Mouse (Mus musculus) olfactory bulb, adult 2 months (tissue): ENCODE data around the gene Ap2a1. TPM values are rescaled to one million over a fixed set of nuclear protein-coding genes. Genes with fewer than 3 reads are reported as not detected.

ENCODE experiments used
- H3K27ac ChIP-seq: fragments of 200-500 bp; 2 replicates; pipeline ENCODE4 v1.5.1; 2012; ENCODE audit warnings: low read depth, low read length; ENCODE audit not compliant: insufficient read depth
- H3K4me1 ChIP-seq: fragments of 200-500 bp; 2 replicates; pipeline ENCODE4 v1.6.1; 2012; ENCODE audit warnings: low read length; ENCODE audit not compliant: control insufficient read depth, insufficient read depth
- H3K4me3 ChIP-seq: fragments of 200-500 bp; 2 replicates; pipeline ENCODE4 v1.5.1; 2012; ENCODE audit warnings: mild to moderate bottlenecking, low read depth, low read length, moderate library complexity; ENCODE audit not compliant: insufficient read depth
- CTCF ChIP-seq: fragments of 200-500 bp; IDR thresholded peaks from 2 replicates; pipeline ENCODE4 v1.5.1; 2012; ENCODE audit warnings: low read depth, mild to moderate bottlenecking, low read length, moderate library complexity; ENCODE audit not compliant: insufficient read depth
- POLR2A ChIP-seq: fragments of 200-500 bp; IDR thresholded peaks from 2 replicates; pipeline ENCODE4 v1.6.1; 2012; ENCODE audit warnings: mild to moderate bottlenecking, low read depth, low read length, moderate library complexity; ENCODE audit not compliant: insufficient read depth
- WGBS: fragments of 180-500 bp; shearing (Covaris S2); methylation state at CpG from one replicate; pipeline ENCODE4 v1.1.7; 2018; 5-methylcytosine and 5-hydroxymethylcytosine counted together
- polyA plus RNA-seq: library from polyadenylated mRNA; stranded (reverse); fragments of >200 nt; gene quantifications from 2 replicates; pipeline ENCODE4 v1.2.4, GENCODE M21; 2012; ENCODE audit warnings: low replicate concordance; ENCODE audit not compliant: missing spikeins, insufficient read depth, insufficient read length

Gene Ap2a1
- polyA plus RNA-seq, 1 experiment = not detected

DNA sequence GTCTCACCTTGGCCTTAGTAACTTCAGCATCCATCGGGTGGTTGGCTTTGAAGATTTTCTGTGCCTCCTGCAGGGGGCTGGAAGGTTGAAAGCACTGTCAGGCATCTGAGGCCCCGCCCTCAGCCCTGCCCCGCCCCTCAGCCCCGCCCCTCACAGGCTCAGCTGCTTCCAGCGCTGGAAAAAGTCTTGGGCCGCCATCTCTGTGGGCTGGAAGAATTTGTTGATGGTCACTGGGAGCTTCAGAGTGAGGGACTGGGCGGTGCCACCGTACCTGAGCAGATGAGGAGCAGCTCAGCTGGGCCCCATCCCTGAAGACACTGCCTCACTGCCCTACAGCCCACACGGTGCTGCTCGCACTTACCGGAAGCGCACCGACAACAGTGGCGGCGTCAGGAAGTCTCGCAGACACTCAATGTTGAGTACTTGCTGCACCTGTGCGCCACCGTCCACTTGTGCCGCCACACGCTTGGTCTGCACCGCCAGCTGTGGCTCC lies 28.0 kb downstream of the Ap2a1 start:
- H3K27ac ChIP-seq = no peak overlapping the region
- WGBS = 27% methylated on average over 21 of the region's 21 CpGs

DNA sequence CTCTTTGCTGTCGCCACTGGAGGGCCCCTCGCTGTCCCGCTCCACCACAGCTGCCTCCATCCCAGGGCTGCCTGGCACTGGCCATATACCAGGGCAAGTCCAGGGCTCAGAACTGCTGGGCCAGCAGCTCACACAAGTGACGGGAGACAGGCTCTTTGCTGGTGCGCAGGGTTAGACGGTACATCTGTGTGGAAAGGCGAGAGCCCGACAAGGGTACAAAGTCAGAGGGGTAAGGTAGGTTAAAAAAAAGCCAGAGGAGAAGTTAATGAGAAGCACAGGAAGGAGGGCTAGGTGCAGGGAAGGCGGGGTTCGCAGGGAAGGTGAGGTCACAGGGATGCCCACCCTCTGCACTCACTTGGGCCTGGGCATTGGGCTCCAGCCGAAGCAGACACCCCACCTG lies 28.7 kb downstream of the Ap2a1 start:
- peaks cover 44% of the 10 kb centered on the region for H3K4me1 ChIP-seq
- H3K27ac ChIP-seq = no peak overlapping the region
- WGBS = 82% methylated on average over 11 of the region's 11 CpGs
- H3K4me3 ChIP-seq = no peak overlapping the region
- TF ChIP-seq POLR2A (no peak), CTCF (no peak)

More for the DNA sequence above, 28.0 kb downstream of the Ap2a1 start:
- TF ChIP-seq POLR2A (no peak), CTCF (no peak)
- Histone ChIP-seq H3K4me3 (0 out of 2 replicates have a peak overlapping the region, but pooled peaks have one; percentile 1), H3K4me1 (peaks cover 47% of the 10 kb centered on the region)

DNA sequence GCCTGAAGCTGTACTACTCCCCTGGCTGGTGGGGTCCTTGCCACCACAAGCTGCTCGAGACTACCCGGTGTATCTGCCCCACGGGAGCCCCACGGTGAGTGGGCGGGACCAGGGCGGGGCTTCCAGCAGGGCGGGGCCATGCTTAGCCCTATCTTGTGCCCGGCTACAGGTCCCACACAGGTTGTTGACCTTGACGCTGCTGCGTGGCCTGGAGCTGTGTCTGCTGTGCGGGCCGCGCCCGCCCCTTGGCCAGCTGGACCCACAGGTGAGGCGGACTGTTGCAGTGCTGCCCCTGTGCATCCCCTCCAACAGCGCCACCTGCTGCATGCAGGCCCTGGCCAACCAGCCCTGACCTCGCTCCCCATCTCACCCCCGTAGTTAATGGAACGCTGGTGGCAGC lies 30.7 kb downstream of the Ap2a1 start:
- H3K27ac ChIP-seq = no peak overlapping the region
- no peak for TF ChIP-seq POLR2A
- TF ChIP-seq CTCF = no peak
- no peak overlapping the region for H3K4me3 ChIP-seq
- 38% methylated on average over 19 of the region's 19 CpGs for WGBS
- peaks cover 32% of the 10 kb centered on the region for H3K4me1 ChIP-seq

DNA sequence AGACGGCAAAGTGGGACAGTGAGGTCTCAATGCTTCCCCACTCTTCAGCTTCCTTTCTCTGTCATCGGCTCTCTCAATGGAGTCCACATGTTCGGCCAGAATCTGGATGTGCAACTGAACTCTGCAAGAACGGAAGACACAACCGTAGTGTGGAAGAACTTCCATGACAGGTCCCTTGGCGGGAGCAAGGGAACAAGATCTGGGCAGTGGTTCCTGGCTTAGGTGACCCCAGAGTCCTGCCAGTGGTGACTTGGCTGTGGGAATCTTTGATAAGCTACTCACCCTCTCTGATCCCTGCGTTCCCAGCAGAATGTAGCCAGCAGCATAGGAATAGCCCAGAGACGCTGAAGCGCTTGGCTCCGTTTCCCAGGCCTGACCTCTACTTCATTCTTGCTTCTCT lies 32.8 kb downstream of the Ap2a1 start:
- peak overlapping the region; percentile 39 for H3K27ac ChIP-seq
- WGBS = 12% methylated on average over 10 of the region's 10 CpGs
- peaks cover 35% of the 10 kb centered on the region for H3K4me1 ChIP-seq
- peak overlapping the region; percentile 76 for H3K4me3 ChIP-seq
- TF ChIP-seq CTCF = no peak

DNA sequence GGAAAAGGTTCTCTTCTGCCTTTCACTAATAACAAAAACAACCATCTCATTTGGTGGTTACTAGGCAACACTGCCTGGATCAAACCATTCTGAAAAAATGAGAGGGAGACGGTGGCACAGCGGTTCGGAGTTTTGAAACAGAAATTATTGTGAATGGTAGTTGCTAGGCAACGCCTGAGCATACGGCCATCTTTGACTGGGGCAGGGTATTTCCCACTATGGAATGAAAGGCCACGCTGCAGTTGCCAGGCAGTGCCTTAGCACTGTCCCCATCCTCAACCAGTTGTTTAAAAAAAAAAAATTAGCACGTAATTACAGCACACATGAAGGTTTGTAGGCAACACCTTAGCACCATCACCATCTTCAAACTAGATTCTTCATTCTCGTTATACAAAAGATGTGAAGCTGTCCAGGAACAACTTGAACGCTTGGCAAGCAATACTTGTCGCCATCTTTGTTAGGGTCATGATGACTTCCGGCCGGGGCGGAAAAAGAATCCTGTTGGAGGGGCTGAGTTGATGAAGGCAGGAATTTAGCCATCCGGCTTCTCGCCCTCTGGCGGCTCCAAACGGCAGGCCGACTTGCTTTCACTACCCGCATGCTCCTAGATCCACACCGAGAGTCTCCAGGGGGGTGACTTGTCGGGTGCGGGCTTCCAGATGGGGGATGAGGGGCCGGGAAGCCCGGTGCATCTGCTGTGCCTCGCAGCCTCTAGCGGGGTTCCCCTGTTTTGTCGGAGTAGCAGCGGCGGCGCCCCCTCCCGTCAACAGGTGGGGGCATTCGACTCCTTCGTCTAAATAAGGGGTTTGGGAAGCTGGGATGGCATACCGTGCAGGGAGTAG lies 33.5 kb downstream of the Ap2a1 start, which contains the start of gene Fuz:
TSS of gene Fuz (plus strand) at position 487 of the 842 bp plus-strand sequence.
- peak within 1 kb of the TSS; percentile 98 for H3K27ac ChIP-seq
- WGBS = under 1% methylated on average over 34 of the region's 34 CpGs
- peak within 1 kb of the TSS; percentile 76 for H3K4me3 ChIP-seq
- H3K4me1 ChIP-seq = peaks cover 35% of the 10 kb centered on the region
- peak; percentile 60 for TF ChIP-seq CTCF
- no peak; the same call in 1 of the 2 replicates for TF ChIP-seq POLR2A

DNA sequence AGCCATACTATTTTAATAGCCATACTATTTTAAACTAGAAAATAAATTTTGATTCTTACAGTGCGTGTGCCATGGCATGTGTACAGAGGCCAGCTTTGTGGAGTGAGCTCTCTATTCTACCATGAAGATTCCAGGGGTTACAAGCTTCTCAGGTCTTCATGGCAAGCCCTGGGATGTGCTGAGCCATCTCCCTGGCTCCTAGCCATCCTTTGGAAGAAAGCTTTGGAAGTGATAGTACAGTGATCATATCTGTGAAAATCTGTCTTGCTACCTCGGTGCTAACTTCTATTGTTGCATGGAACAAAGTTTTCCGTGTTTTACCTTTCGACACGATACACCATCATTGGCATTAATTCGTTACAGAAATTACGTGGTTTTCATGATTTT lies 34.1 kb downstream of the Ap2a1 start:
- peak overlapping the region; percentile 98 for H3K27ac ChIP-seq
- no peak for TF ChIP-seq CTCF
- TF ChIP-seq POLR2A = no peak
- peak overlapping the region; percentile 15; the same call in 1 of the 2 replicates for H3K4me3 ChIP-seq
- WGBS = 13% methylated on average over 7 of the region's 7 CpGs
- peaks cover 40% of the 10 kb centered on the region for H3K4me1 ChIP-seq

DNA sequence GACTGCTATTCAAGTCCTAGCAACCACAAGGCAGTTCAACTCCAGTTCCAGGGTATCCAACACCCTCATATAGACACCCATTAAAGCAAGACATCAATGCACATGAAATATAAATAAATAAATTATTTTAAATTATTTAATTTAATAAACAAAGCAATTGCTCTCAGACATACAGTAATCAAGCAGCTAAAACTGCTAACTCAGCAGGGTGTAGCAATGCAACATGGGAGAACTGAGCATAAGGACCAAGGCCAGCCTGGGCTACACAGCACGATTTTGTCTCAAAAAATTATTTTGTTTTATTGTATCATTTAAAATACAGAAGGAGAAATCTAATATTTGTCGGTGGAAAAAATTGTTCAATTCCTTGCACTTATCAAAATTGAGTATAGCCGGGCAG lies 35.1 kb downstream of the Ap2a1 start:
- TF ChIP-seq CTCF (no peak), POLR2A (no peak)
- H3K27ac ChIP-seq = no peak overlapping the region
- WGBS = 90% methylated on average over 3 of the region's 3 CpGs
- H3K4me1 ChIP-seq = peaks cover 46% of the 10 kb centered on the region
- H3K4me3 ChIP-seq = no peak overlapping the region

DNA sequence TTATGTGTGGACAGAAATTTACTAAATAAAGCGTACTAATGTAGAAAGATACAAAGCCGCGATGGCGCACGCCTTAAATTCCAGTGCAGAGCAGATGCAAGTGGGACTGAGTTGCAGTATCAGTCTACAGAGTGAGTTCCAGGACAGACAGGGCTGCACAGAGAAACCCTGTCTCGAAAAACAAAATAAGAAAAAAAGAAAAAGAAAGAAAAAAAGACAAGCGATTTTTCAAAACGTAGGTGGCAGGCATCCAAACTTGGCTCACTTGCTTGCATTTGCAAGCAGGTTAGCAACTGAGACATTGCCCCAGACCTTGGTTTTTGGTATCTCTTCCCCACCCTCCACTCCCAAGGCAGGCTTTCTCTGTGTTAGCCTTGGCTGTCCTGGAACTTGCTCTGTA lies 36.1 kb downstream of the Ap2a1 start:
- Histone ChIP-seq H3K27ac (peak overlapping the region; percentile 72), H3K4me3 (no peak overlapping the region), H3K4me1 (peaks cover 46% of the 10 kb centered on the region)
- TF ChIP-seq CTCF (no peak), POLR2A (no peak)
- WGBS = 3% methylated on average over 8 of the region's 8 CpGs

DNA sequence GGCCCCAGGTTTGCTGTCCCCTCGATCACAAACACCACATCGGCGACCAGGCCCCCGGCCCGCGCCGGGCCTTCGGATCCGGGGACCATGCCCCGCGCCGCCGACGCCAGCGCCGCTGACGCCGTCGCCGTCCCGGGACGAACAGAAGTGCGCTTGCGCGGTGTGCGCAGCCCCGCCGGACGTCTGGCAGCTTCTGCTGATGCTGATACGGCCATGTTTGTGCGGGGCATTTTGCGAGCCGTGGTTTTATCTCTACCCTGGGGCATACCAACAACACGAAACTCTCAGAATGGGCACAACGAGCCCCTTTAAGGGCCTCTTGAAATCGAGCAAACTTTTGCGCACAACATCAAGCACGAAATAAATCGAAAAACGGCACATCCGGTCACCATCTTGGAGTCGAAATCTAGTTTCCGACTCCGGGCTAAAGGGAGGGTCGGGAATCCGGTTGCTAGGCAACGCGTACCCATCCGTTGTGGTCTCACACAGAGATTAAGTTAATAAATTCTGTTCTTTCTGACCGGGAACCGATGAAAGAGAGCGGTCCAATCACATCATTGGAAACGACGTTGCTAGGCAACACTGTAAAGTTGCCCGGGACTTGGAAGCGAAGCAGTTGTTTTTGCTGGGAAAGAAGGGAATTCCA lies 36.9 kb downstream of the Ap2a1 start, which contains the start of gene Med25:
TSS of gene Med25 (minus strand) at position 437 of the 646 bp plus-strand sequence.
- peak; percentile 83 for TF ChIP-seq POLR2A
- TF ChIP-seq CTCF = no peak
- under 1% methylated on average over 56 of the region's 56 CpGs for WGBS
- peak within 1 kb of the TSS; percentile 96 for H3K27ac ChIP-seq
- H3K4me3 ChIP-seq = peak within 1 kb of the TSS; percentile 73
- H3K4me1 ChIP-seq = peaks cover 44% of the 10 kb centered on the region
